Mouse (Mus musculus) embryonic facial prominence, embryonic 10.5 days (tissue): ENCODE results near the gene C1ql1. TPM values are rescaled to one million over a fixed set of nuclear protein-coding genes. Genes with fewer than 3 reads are reported as not detected.

Source experiments
- DNase-seq: peaks from one replicate; pipeline ENCODE4 v3.0.0-alpha.2; 2017; ENCODE audit warnings: low spot score
- H3K27ac ChIP-seq: fragments of 300-500 bp; sonication (generic); replicated peaks from 2 replicates; pipeline ENCODE4 v1.5.1; 2016; ENCODE audit warnings: mild to moderate bottlenecking
- H3K27me3 ChIP-seq: fragments of 300-500 bp; sonication (generic); replicated peaks from 2 replicates; pipeline ENCODE4 v1.6.1; 2016; ENCODE audit warnings: low read depth, mild to moderate bottlenecking; ENCODE audit not compliant: poor library complexity, severe bottlenecking
- H3K36me3 ChIP-seq: fragments of 300-500 bp; sonication (generic); replicated peaks from 2 replicates; pipeline ENCODE4 v1.6.1; 2016; ENCODE audit warnings: mild to moderate bottlenecking, moderate library complexity
- H3K4me1 ChIP-seq: fragments of 300-500 bp; sonication (generic); 2 replicates; pipeline ENCODE4 v1.6.1; 2016
- H3K4me3 ChIP-seq: fragments of 300-500 bp; sonication (generic); 2 replicates; pipeline ENCODE4 v1.5.1; 2016; ENCODE audit warnings: mild to moderate bottlenecking, moderate library complexity
- H3K9me3 ChIP-seq: fragments of 300-500 bp; sonication (generic); 2 replicates; pipeline ENCODE4 v1.6.1; 2016; ENCODE audit warnings: mild to moderate bottlenecking
- WGBS: fragments of 180-500 bp; shearing (Covaris S2); methylation state at CpG from one replicate; pipeline ENCODE4 v1.1.7; 2016; 5-methylcytosine and 5-hydroxymethylcytosine counted together
- polyA plus RNA-seq: library from polyadenylated mRNA; unstranded; fragments of >200 nt; fragmentation: Nextera tagmentation; extraction: Ambion mirVana; gene quantifications from 2 replicates; pipeline ENCODE4 v1.2.1, GENCODE M21; 2016

C1ql1 gene
- polyA plus RNA-seq = 1.5 and 2.7 TPM in 2 replicates

DNA sequence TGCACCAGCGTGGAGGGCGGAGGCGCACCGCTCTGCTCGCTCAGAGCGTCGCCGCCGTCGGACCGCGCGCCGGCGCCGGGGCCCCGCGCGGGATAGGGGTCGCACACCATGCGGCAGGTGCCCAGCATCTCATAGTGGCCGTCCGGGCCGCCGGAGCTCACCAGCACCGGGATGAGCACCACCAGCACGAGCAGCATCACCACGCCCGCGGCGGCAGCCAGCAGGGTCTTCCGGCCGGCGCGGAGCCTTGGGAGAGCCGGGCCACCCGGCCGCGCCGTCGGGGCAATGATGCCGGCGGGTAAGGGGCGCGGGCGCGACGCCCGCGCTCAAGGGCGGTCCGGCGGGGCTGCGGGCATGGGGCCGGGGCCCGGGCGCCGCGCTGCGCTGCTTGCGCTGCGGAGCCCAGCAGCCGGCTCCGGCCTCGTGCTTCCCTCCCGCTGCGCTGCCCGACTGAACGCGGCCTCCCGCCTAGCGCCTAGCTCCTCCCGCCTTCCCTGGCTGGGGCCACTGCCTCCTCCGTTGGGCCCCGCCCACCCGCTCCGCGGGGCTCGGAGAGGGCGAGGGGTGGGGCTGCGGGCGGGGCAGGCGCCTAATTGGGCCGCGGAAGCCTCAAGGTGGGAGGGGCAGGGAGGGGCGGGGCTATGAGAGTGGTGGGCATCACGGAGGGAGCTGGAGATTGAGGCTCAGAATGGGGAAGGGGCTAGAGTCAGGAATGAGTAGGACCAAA lies at the start of gene C1ql1:
C1ql1 (minus strand) TSS at position 424 of the 727 bp plus-strand sequence.
- peak within 1 kb of the TSS; percentile 78 for H3K27ac ChIP-seq
- peak; percentile 96 for DNase-seq
- no peaks in the 10 kb centered on the region for H3K36me3 ChIP-seq
- H3K4me3 ChIP-seq = peak within 1 kb of the TSS; percentile 55
- WGBS = under 1% methylated on average over 87 of the region's 87 CpGs
- peaks cover 99% of the 10 kb centered on the region for H3K27me3 ChIP-seq
- H3K4me1 ChIP-seq = peaks cover 47% of the 10 kb centered on the region
- H3K9me3 ChIP-seq = no peaks in the 10 kb centered on the region

DNA sequence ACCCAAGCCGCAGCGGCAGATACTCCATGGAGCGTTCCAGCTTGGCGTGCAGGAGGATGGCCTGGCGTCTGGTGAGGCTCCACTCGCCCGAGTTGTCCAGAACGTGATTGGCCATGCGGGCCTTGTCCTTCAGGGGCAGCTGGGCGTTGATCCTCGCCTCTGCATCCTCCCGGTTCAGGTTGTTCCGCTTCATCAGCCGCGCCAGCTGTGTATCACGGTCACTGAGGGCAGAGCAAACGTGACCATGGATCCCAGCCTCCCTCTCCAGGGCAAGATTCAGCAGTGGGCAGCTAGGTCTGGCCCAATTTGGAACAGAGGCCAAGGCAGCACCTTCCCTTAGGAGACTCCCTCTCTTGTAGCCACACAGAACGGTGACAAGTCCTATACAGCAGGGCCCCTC lies 48.5 kb upstream of the C1ql1 start:
- H3K4me3 ChIP-seq = no peak overlapping the region
- 91% methylated on average over 18 of the region's 18 CpGs for WGBS

GRCm38 (mm10) chr11:102993420-102994029 lies 47.0 kb upstream of the C1ql1 start:
- Histone ChIP-seq H3K27me3 (peaks cover 45% of the 10 kb centered on the region), H3K27ac (0 out of 2 replicates have a peak overlapping the region, but pooled peaks have one; percentile 14), H3K9me3 (no peaks in the 10 kb centered on the region), H3K4me3 (no peak overlapping the region), H3K36me3 (peaks cover 53% of the 10 kb centered on the region), H3K4me1 (peaks cover 50% of the 10 kb centered on the region)
- 45% methylated on average over 17 of the region's 17 CpGs for WGBS
- DNase-seq = no peak

More for the DNA sequence above, 48.5 kb upstream of the C1ql1 start:
- Histone ChIP-seq H3K4me1 (peaks cover 55% of the 10 kb centered on the region), H3K36me3 (peaks cover 67% of the 10 kb centered on the region), H3K27me3 (peaks cover 31% of the 10 kb centered on the region), H3K27ac (no peak overlapping the region), H3K9me3 (no peaks in the 10 kb centered on the region)
- no peak for DNase-seq

DNA sequence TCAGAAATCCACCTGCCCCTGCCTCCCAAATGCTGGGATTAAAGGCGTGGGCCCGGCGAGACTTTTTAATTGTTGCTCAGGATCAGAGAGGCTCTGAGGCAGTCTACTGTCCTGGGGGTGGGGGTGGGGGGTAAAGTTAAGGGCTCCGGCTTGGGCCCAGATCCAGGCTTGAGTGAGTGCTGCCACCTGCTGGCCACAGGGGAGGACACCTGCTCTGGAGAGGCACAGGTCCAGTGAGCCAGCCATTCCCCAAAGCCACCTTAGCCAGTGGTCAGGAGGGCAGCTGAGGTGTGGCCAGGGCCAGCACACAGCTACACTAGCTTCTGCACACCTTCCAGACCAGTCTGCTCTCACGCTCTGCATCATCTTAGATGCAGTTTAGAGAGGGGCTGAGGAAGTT lies 46.5 kb upstream of the C1ql1 start:
- peaks cover 51% of the 10 kb centered on the region for H3K27me3 ChIP-seq
- 6% methylated on average over 5 of the region's 5 CpGs for WGBS
- no peak overlapping the region for H3K4me3 ChIP-seq
- peaks cover 47% of the 10 kb centered on the region for H3K36me3 ChIP-seq
- H3K4me1 ChIP-seq = peaks cover 48% of the 10 kb centered on the region
- peak; percentile 86 for DNase-seq
- no peaks in the 10 kb centered on the region for H3K9me3 ChIP-seq
- no peak overlapping the region for H3K27ac ChIP-seq

DNA sequence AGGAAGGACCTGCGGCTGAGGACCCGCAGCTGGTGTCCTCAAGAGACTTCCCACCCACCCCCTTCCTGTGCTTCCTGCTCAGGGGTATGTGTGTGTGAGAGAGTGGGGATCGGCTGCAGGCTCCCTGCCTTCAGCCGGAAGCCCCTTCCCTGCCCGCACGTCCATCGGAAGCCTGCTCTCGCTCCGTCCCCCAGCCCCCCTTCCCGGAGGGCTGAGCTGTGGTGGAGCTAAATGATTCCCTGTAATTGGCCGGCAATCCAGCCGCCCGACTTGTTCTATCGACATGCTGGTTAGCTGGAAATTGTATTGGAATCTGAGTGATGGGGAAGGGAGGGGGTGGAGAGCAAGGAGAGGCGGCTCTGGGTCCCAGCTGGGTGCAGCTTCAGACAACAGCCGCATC lies 45.2 kb upstream of the C1ql1 start:
- Histone ChIP-seq H3K9me3 (no peaks in the 10 kb centered on the region), H3K4me1 (peaks cover 51% of the 10 kb centered on the region), H3K27ac (peak overlapping the region; percentile 66; the same call in 1 of the 2 replicates), H3K36me3 (peaks cover 34% of the 10 kb centered on the region), H3K4me3 (peak overlapping the region; percentile 48), H3K27me3 (peaks cover 58% of the 10 kb centered on the region)
- 2% methylated on average over 16 of the region's 16 CpGs for WGBS
- DNase-seq = peak; percentile 75

- DNase-seq = peak; percentile 66
- Histone ChIP-seq H3K36me3 (peaks cover 20% of the 10 kb centered on the region), H3K4me3 (peak overlapping the region; percentile 55), H3K4me1 (peaks cover 56% of the 10 kb centered on the region), H3K9me3 (no peaks in the 10 kb centered on the region), H3K27me3 (peaks cover 61% of the 10 kb centered on the region), H3K27ac (peak overlapping the region; percentile 49; the same call in 1 of the 2 replicates)
- 2% methylated on average over 29 of the region's 29 CpGs for WGBS
Observed at GRCm38 (mm10) chr11:102990152-102990663, 43.7 kb upstream of the C1ql1 start.

DNA sequence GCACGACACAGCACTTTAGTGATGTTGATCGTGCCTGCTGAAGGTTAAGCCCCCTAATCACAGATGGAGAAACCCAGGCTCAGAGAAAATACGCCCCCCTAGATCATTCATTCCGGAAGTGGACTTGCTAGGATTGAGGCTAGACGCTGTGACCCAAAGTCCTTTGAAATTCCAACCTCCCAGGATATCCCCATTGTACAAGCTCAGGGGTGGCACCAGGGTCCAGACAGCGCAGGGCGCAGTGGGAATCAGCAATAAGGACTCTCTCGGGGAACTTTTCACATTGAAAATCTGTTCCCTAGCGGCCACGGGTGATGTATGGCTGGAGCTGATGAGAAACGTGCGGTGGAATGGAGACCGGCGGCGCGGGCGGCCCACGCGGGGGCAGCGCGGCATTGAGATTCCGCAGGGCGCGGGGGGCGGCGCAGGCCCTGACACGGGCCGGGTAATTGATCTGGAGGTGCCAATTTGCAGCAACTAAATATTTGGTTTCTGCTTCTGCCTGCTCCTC lies 43.2 kb upstream of the C1ql1 start:
- WGBS = 6% methylated on average over 28 of the region's 28 CpGs
- Histone ChIP-seq H3K4me3 (peak overlapping the region; percentile 55), H3K27me3 (peaks cover 63% of the 10 kb centered on the region), H3K9me3 (no peaks in the 10 kb centered on the region), H3K36me3 (peaks cover 14% of the 10 kb centered on the region), H3K4me1 (peaks cover 56% of the 10 kb centered on the region), H3K27ac (peak overlapping the region; percentile 49; the same call in 1 of the 2 replicates)
- DNase-seq = no peak

GRCm38 (mm10) chr11:102985160-102985559 lies 38.7 kb upstream of the C1ql1 start:
- 59% methylated on average over 6 of the region's 6 CpGs for WGBS

GRCm38 (mm10) chr11:102984615-102985014 lies 38.1 kb upstream of the C1ql1 start:
- Histone ChIP-seq H3K27ac (no peak overlapping the region), H3K4me1 (peaks cover 34% of the 10 kb centered on the region), H3K36me3 (no peaks in the 10 kb centered on the region), H3K4me3 (no peak overlapping the region), H3K9me3 (no peaks in the 10 kb centered on the region), H3K27me3 (peaks cover 39% of the 10 kb centered on the region)
- no peak for DNase-seq
- WGBS = 78% methylated on average over 4 of the region's 4 CpGs

More at GRCm38 (mm10) chr11:102985160-102985559, 38.7 kb upstream of the C1ql1 start:
- H3K27ac ChIP-seq = no peak overlapping the region
- no peaks in the 10 kb centered on the region for H3K9me3 ChIP-seq
- no peak overlapping the region for H3K4me3 ChIP-seq
- H3K36me3 ChIP-seq = no peaks in the 10 kb centered on the region
- peaks cover 44% of the 10 kb centered on the region for H3K27me3 ChIP-seq
- no peak for DNase-seq
- H3K4me1 ChIP-seq = peaks cover 37% of the 10 kb centered on the region

DNA sequence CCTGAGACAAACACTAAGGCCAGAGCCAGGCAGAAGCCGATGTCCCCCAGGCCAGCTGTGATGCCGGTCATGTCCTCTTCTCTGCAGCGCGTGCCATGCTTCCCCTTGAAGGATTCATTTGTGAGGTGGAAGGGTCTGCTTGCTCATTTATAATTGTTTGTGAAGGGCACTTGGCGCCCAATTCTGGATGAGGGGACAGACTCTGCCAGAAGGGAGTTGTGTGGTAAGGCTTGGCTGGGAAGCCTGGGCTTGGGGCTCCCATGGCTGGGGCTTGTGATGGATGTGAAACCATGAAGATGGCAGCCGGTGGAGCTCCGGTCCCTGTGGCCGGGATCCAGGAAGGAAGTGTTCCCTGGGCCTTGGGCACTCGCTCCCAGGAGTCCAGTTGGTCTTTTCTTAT lies 37.6 kb upstream of the C1ql1 start:
- peaks cover 30% of the 10 kb centered on the region for H3K4me1 ChIP-seq
- H3K4me3 ChIP-seq = no peak overlapping the region
- H3K36me3 ChIP-seq = no peaks in the 10 kb centered on the region
- H3K27ac ChIP-seq = no peak overlapping the region
- peaks cover 36% of the 10 kb centered on the region for H3K27me3 ChIP-seq
- H3K9me3 ChIP-seq = no peaks in the 10 kb centered on the region
- 88% methylated on average over 9 of the region's 9 CpGs for WGBS
- DNase-seq = no peak

DNA sequence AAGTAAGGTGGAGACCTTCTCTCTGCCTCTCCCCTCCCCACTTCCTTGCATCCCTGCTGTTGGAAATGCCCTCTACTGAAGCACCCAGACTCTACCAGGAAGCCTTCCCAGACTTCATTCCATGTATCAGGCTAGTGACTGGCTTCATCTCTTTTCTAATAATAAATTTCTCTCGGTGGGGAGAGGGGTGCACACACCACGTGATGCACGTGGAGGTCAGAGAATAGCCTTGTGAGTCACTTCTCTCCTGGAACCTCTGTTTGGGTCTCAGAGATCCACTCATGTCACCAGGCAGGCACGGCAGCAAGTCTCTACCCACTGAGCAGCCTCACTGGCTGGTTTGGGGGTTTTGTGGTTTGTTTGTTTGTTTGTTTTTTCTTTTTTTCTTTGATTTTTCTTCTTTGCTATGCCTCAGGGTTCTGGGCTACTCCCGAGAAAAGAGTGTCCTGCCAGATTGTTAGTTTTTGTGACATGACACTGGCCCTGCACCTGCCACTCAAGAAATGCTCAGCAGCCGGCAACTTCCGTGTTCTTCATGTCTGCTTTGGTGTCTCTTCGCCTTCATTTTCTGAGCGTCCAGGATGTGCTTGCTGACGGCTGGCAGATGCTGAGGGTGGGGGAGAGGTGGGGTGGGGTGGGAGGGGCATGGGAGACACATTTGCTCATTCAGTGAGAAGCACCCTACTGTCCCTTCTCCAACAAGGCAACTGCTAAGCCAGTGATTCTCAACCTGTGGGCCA lies 34.8 kb upstream of the C1ql1 start:
- Histone ChIP-seq H3K27ac (no peak overlapping the region), H3K4me3 (no peak overlapping the region), H3K27me3 (peaks cover 20% of the 10 kb centered on the region), H3K4me1 (peaks cover 34% of the 10 kb centered on the region), H3K9me3 (no peaks in the 10 kb centered on the region), H3K36me3 (no peaks in the 10 kb centered on the region)
- no peak for DNase-seq
- 72% methylated on average over 10 of the region's 10 CpGs for WGBS

GRCm38 (mm10) chr11:102978052-102978666 lies 31.7 kb upstream of the C1ql1 start:
- Histone ChIP-seq H3K27me3 (peaks cover 14% of the 10 kb centered on the region), H3K4me1 (peaks cover 25% of the 10 kb centered on the region), H3K9me3 (no peaks in the 10 kb centered on the region), H3K4me3 (no peak overlapping the region), H3K27ac (no peak overlapping the region), H3K36me3 (no peaks in the 10 kb centered on the region)
- no peak for DNase-seq
- WGBS = 68% methylated on average over 6 of the region's 6 CpGs
